Mouse (Mus musculus) G1E (cell line): ENCODE measurements around the gene Lin28b.

Experiments
- CTCF ChIP-seq: IDR thresholded peaks from 2 replicates; pipeline ENCODE4 v1.5.1; 2012; ENCODE audit warnings: low read depth, low read length, inconsistent platforms, mixed read lengths
- GATA1 ChIP-seq: IDR thresholded peaks from 2 replicates; pipeline ENCODE4 v1.6.1; 2012; ENCODE audit warnings: borderline replicate concordance, low read length, inconsistent platforms, mixed read lengths
- GATA2 ChIP-seq: IDR thresholded peaks from 2 replicates; pipeline ENCODE4 v1.6.1; 2012; ENCODE audit warnings: low read depth, low read length, inconsistent platforms, borderline replicate concordance

DNA sequence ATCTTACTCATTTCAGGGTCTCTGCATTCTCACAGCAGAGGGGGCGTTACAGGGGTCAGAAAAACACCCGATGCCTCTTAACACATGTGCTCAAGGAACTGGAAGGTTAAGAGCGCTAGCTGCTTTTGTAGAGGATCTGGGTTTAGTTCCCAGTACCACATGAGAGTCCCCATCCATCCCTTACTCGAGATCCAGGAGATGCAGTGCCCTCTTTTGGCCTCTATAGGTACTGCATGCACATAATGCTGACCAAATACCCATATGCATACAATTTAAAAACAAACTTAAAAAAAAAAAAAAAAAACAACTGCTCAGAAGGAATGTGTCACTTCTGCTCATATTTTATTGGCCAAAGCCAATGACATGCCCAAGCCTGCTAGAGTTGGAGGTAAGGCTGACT is 141.8 kb downstream of the Lin28b start:
- no peak for TF ChIP-seq CTCF
- TF ChIP-seq GATA1: no peak
- TF ChIP-seq GATA2: no peak
